Mouse (Mus musculus) forebrain, embryonic 12.5 days (tissue): ENCODE measurements around the gene Stoml1. TPM values are rescaled to one million over a fixed set of nuclear protein-coding genes. Genes with fewer than 3 reads are reported as not detected.

Source experiments
- ATAC-seq: fragments of 200-750 bp; cut with Nextera tagmentation; 2 replicates; pipeline ENCODE4 v1.8.0; 2017; ENCODE audit warnings: moderate TSS enrichment; ENCODE audit not compliant: low FRiP score
- H3K27ac ChIP-seq: fragments of 300-500 bp; sonication (generic); 2 replicates; pipeline ENCODE4 v1.5.1; 2016; ENCODE audit warnings: mild to moderate bottlenecking
- H3K27me3 ChIP-seq: fragments of 300-500 bp; sonication (generic); 2 replicates; pipeline ENCODE4 v1.6.1; 2016; ENCODE audit warnings: mild to moderate bottlenecking
- H3K36me3 ChIP-seq: fragments of 300-500 bp; sonication (generic); replicated peaks from 2 replicates; pipeline ENCODE4 v1.6.1; 2016; ENCODE audit warnings: mild to moderate bottlenecking
- H3K4me1 ChIP-seq: fragments of 300-500 bp; sonication (generic); 2 replicates; pipeline ENCODE4 v1.6.1; 2016
- H3K4me2 ChIP-seq: fragments of 300-500 bp; sonication (generic); 2 replicates; pipeline ENCODE4 v1.6.1; 2016; ENCODE audit warnings: mild to moderate bottlenecking, moderate library complexity
- H3K4me3 ChIP-seq: fragments of 300-500 bp; sonication (generic); replicated peaks from 2 replicates; pipeline ENCODE4 v1.5.1; 2016; ENCODE audit warnings: mild to moderate bottlenecking
- H3K9ac ChIP-seq: fragments of 300-500 bp; sonication (generic); 2 replicates; pipeline ENCODE4 v1.6.1; 2016; ENCODE audit warnings: mild to moderate bottlenecking
- H3K9me3 ChIP-seq: fragments of 300-500 bp; sonication (generic); 2 replicates; pipeline ENCODE4 v1.6.1; 2016
- WGBS: fragments of 180-500 bp; shearing (Covaris S2); methylation state at CpG from one replicate; pipeline ENCODE4 v1.1.7; 2016; 5-methylcytosine and 5-hydroxymethylcytosine counted together
- polyA plus RNA-seq: library from polyadenylated mRNA; unstranded; fragments of >200 nt; fragmentation: Nextera tagmentation; extraction: Ambion mirVana; gene quantifications from 2 replicates; pipeline ENCODE4 v1.2.1, GENCODE M21; 2016

Gene Stoml1
- polyA plus RNA-seq, 1 experiment from 2014 or later = 53.3 TPM

DNA sequence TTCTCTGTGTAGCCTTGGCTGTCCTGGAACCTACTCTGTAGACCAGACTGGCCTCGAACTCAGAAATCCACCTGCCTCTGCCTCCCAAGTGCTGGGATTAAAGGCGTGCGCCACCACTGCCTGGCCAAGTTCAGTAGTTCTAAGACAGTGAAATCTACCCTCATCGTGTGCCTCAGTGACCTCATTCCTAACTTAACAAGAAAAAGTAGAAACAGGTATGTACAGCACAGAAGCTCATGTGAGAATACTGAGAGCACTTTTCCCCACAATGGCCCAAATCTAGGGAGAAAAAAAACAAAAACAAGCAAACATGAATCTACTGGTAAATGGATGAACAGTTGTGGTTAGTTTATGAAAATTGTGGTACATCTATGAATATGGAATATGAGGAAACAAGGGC is 25.3 kb downstream of the Stoml1 start:
- H3K4me1 ChIP-seq = 0 out of 2 replicates have a peak, but pooled peaks cover 7% of the 10 kb centered on the region
- no peak overlapping the region for H3K4me2 ChIP-seq
- no peaks in the 10 kb centered on the region for H3K27me3 ChIP-seq
- no peak for ATAC-seq
- no peaks in the 10 kb centered on the region for H3K36me3 ChIP-seq
- H3K27ac ChIP-seq = no peak overlapping the region
- no peak overlapping the region for H3K4me3 ChIP-seq
- no peak overlapping the region for H3K9ac ChIP-seq
- 89% methylated on average over 4 of the region's 4 CpGs for WGBS
- no peaks in the 10 kb centered on the region for H3K9me3 ChIP-seq

DNA sequence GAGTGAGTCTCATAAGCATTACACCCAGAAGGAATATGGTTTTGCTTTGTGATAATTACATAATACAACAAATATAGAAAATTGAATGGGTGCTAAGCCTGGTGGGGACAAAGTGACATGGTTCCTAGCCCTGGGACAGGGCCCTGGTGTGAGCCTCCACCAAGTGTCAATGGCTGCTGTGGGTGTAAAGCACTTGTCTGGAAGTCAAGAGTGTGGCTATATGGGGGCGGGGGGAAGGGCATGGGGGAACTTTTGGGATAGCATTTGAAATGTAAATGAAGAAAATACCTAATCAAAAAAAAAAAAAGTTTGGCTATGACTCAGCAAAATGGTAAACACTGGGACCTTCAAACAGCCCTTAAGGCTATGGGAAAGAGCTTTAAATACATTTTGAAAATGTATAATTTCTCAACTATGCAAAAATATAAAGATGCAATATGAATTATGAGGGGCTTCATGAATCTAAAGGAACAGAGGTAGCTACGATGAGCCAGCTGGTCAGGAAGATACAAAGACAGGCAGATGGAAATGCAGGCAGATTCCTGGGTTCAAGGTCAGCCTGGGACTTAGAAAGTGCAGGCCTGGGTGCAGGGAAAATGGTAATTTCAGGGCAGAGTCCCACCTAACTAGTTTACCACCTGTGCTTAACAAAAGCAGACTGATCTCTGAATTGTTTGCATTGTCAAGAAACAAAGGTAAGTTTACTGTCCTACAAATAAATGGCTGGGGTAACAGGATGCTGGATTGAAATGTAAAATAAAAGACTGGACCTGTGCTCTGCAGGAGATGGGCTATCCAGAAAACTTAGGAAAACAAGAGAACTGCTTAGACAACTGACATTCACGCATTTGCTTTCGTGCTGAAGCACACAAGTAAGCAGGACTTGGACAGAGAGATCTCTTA is 26.1 kb downstream of the Stoml1 start:
- Histone ChIP-seq H3K9ac (no peak overlapping the region), H3K27me3 (no peaks in the 10 kb centered on the region), H3K27ac (no peak overlapping the region), H3K4me2 (no peak overlapping the region), H3K4me3 (no peak overlapping the region), H3K36me3 (no peaks in the 10 kb centered on the region), H3K9me3 (no peaks in the 10 kb centered on the region), H3K4me1 (0 out of 2 replicates have a peak, but pooled peaks cover 7% of the 10 kb centered on the region)
- WGBS = 39% methylated on average over 4 of the region's 4 CpGs
- ATAC-seq = no peak

DNA sequence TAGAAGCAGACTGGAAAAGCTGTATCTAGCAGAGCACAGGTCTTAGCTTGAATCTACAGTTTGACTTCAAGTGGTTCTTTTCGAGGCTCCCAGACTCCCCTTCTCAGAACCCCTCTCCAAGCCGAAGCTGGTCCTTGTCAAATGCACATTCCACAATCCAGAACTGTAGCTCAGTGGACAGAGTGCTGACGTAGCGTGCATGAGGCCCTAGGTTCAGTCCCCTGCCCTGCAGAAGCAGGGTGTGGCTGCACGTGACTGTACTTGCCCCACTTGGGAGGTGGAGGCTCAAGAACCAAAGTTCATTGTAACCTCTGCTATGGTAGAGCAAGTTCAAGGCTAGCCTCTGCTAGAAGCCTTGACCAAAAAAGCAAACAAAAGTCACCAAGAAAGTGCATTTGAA is 26.8 kb downstream of the Stoml1 start:
- Histone ChIP-seq H3K9me3 (no peaks in the 10 kb centered on the region), H3K9ac (no peak overlapping the region), H3K27me3 (no peaks in the 10 kb centered on the region), H3K4me1 (0 out of 2 replicates have a peak, but pooled peaks cover 7% of the 10 kb centered on the region), H3K27ac (no peak overlapping the region), H3K36me3 (no peaks in the 10 kb centered on the region), H3K4me3 (no peak overlapping the region), H3K4me2 (no peak overlapping the region)
- WGBS = 67% methylated on average over 5 of the region's 5 CpGs
- no peak for ATAC-seq

DNA sequence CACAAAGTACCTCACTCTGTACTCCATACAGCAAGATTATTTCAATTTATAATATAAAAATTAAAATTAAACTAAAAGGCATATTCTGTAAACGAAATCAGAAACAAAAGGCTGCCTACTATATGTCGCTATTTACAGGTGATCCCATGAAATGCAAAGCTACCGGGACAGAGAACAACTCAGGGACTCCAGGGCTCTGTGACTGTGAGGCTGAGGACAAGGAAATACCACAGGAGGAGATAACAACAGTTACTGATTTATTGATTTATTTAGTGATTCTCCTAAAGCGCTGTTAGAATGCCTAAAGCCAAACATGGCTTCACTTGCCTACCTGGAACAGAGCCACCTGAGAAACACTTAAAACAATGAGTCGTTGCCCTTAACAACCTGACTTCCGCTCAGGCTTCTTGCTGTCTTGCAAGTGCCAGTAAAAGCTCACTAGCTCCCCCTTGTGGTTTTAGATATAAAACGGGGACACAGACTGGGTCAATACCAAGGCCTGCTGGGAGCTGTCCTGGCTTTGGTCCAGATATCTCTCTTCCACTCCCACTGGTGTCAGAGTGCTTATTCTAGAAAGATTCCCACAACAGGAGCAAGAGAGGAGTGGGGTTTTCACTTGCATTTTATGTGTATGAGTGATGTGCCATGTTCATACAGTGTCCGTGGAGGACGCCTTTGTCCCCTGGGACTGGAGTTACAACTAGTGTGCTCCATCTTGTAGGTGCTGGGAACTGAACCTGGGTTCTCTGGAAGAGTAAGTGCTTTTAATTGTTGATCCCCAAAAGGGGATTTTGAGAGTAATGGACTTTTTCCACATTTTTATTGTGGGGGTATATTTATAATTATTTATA is 27.5 kb downstream of the Stoml1 start:
- H3K4me1 ChIP-seq = 0 out of 2 replicates have a peak, but pooled peaks cover under 1% of the 10 kb centered on the region
- no peaks in the 10 kb centered on the region for H3K27me3 ChIP-seq
- H3K4me2 ChIP-seq = no peak overlapping the region
- no peaks in the 10 kb centered on the region for H3K36me3 ChIP-seq
- ATAC-seq = 0 out of 2 replicates have a peak, but pooled peaks have one; percentile 41
- no peak overlapping the region for H3K27ac ChIP-seq
- H3K9ac ChIP-seq = no peak overlapping the region
- 40% methylated on average over 9 of the region's 9 CpGs for WGBS
- H3K4me3 ChIP-seq = no peak overlapping the region
- no peaks in the 10 kb centered on the region for H3K9me3 ChIP-seq

DNA sequence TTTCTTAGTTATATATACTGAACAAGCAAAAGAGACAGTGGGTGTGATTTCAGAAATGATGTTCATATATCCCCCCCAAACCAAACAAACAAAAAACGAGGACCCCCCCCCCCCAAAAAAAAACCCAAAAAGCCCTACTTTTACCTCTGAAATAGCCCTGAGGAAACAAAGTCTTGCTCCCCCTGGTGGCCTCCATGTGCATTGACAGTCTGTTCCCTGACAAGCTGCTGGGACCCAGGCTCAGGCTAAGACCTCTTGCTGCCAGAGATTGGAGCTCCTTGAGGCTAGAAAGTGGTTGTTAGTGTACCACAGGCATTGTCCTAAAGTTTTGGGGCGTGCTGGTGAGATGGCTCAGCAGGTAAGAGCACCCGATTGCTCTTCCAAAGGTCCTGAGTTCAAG is 28.6 kb downstream of the Stoml1 start:
- Histone ChIP-seq H3K9ac (no peak overlapping the region), H3K4me3 (no peak overlapping the region), H3K9me3 (no peaks in the 10 kb centered on the region), H3K4me2 (no peak overlapping the region), H3K27ac (no peak overlapping the region), H3K27me3 (no peaks in the 10 kb centered on the region), H3K4me1 (no peaks in the 10 kb centered on the region), H3K36me3 (no peaks in the 10 kb centered on the region)
- ATAC-seq = no peak
- WGBS = 51% methylated on average over 3 of the region's 3 CpGs

DNA sequence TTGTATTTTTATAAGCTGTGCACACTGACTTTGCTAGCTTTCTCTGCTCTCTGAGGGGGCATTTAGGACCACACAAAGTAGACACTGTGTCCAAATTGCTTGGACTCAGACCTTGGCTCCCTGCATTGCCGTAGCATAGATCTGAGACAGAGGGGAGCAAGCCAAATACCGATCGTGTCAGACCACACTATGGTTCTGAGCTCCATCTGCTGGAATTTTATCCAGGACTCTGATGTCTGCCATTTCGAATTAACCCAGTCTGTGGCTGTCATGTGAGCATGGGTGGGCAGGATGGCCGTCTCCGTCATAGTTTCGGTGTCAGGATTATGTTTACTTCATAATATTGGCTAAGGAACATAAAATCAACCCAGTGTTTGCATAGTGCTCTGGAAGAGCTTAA is 30.5 kb downstream of the Stoml1 start:
- 85% methylated on average over 7 of the region's 7 CpGs for WGBS
- Histone ChIP-seq H3K4me3 (no peak overlapping the region), H3K4me2 (no peak overlapping the region), H3K9me3 (no peaks in the 10 kb centered on the region), H3K36me3 (no peaks in the 10 kb centered on the region), H3K4me1 (no peaks in the 10 kb centered on the region), H3K27me3 (no peaks in the 10 kb centered on the region), H3K27ac (no peak overlapping the region), H3K9ac (no peak overlapping the region)
- no peak for ATAC-seq

DNA sequence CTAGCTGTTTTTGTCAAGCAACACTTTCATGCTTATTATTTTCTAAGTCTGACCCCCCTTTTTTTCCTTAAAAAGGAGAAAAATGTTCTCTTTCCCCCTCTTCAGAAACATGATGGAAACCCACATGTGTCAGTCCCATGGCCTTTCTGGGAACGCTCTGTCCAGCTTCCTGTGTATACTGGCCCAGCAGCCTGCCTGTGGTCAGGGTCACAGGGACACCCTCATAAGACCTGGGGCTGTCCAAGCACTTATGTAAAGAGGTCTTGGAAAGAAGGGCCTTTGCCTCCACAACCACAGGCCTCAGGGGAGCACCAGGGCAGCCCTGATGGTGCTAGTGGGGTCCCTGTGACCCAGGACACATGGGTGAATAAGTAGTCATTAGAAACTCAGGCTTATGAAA is 36.1 kb downstream of the Stoml1 start:
- H3K36me3 ChIP-seq = no peaks in the 10 kb centered on the region
- no peak for ATAC-seq
- H3K4me3 ChIP-seq = no peak overlapping the region
- no peaks in the 10 kb centered on the region for H3K4me1 ChIP-seq
- 90% methylated on average over 1 of the region's 1 CpGs for WGBS
- H3K9ac ChIP-seq = no peak overlapping the region
- no peak overlapping the region for H3K4me2 ChIP-seq
- H3K27me3 ChIP-seq = no peaks in the 10 kb centered on the region
- H3K9me3 ChIP-seq = no peaks in the 10 kb centered on the region
- H3K27ac ChIP-seq = no peak overlapping the region

DNA sequence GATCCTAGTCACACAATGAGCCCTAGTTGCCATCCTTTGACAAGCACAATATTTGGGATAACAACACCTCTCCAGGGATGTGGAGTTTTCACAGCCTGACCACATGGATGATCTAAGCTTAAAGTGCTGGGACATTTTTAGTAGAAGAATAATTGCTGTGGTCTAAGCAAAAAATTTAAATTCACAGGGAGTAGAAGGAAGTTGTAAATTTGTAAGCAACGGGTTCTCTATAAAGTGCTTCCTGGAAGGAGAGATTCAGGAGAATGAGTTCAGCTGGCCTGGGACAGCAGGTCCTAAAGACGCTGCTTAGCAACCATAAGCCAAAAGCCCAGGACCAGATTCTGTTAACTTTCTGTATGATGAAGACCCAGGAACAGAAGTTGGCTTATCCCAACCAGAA is 36.9 kb downstream of the Stoml1 start:
- Histone ChIP-seq H3K9me3 (no peaks in the 10 kb centered on the region), H3K9ac (no peak overlapping the region), H3K4me1 (no peaks in the 10 kb centered on the region), H3K36me3 (no peaks in the 10 kb centered on the region), H3K27me3 (no peaks in the 10 kb centered on the region), H3K27ac (no peak overlapping the region), H3K4me2 (no peak overlapping the region), H3K4me3 (no peak overlapping the region)
- 95% methylated on average over 2 of the region's 2 CpGs for WGBS
- ATAC-seq = no peak

DNA sequence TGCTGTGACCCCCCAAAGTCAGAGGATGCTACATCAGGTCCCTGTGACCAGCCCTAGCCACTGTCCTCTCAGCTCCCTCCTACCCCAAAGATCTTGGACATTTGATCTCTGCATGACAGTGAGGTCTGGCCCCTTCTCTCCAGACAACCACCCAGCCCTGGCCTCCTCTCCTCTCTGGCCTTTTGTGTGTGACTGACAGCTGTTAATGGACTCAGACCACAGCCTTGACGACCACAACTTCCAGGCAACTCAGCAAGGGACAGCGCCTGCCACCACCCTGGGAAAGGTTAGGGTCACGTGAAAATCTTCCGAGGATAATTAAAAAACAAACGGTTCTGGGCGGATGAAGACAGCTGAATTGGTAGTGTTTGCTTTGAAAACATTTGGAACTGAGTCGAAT is 41.6 kb downstream of the Stoml1 start:
- H3K27me3 ChIP-seq = no peaks in the 10 kb centered on the region
- H3K36me3 ChIP-seq = no peaks in the 10 kb centered on the region
- no peak overlapping the region for H3K9ac ChIP-seq
- H3K4me2 ChIP-seq = no peak overlapping the region
- H3K27ac ChIP-seq = no peak overlapping the region
- H3K9me3 ChIP-seq = no peaks in the 10 kb centered on the region
- H3K4me1 ChIP-seq = peaks cover 12% of the 10 kb centered on the region
- ATAC-seq = no peak
- H3K4me3 ChIP-seq = no peak overlapping the region
- 68% methylated on average over 7 of the region's 7 CpGs for WGBS

DNA sequence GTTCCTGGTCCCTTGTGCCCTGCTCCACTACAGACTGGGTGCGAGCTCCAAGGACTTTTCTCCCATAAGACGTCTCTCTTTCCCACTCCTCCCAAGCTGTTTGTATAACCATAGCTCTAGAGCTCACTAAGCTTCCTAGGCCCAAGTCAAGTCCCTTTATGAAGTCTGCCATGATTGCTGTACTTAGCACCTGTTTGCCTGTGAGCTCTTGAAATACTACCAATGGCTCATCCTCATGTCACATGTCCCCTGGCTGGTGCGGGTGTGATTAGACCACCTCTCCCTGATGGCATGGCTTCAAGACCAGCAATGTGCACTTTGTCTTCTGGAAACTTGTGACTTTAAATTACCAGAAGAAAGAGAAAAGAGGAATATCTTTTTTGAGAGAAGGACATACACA is 42.4 kb downstream of the Stoml1 start:
- H3K4me2 ChIP-seq = no peak overlapping the region
- H3K27me3 ChIP-seq = no peaks in the 10 kb centered on the region
- H3K9ac ChIP-seq = no peak overlapping the region
- H3K27ac ChIP-seq = no peak overlapping the region
- no peak overlapping the region for H3K4me3 ChIP-seq
- H3K36me3 ChIP-seq = no peaks in the 10 kb centered on the region
- WGBS = 94% methylated on average over 3 of the region's 3 CpGs
- no peaks in the 10 kb centered on the region for H3K9me3 ChIP-seq
- H3K4me1 ChIP-seq = peaks cover 12% of the 10 kb centered on the region
- no peak for ATAC-seq

DNA sequence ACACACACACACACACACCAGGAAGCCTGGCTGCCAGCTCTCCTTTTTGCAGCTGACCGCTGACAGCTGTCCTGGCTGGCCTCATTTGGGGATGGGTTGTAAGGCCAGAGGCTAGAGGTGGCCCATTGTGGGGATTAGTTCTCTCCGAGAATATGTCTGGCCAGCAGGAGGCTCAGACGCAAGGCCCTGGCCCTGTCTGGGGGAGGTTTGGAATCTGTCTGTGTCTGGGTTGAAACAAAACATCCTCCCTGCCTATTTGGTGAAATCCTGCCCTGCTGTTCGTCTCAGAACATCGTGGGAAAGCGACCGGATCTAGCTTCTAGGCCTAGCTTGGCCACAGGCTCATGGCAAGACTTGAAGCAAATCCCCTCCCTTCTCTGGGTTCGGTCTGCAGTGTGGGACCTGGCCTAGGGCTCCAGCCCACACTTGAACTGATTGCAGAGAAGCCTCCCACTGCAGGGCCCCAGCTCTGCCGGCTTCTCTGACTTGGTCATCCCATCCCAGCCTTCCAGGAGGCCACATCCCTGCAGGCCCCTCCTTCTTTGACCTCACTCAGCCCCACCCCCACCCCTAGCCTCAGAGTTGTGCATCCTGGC is 42.9 kb downstream of the Stoml1 start:
- Histone ChIP-seq H3K27ac (peak overlapping the region; percentile 67), H3K9ac (no peak overlapping the region)
- WGBS = 17% methylated on average over 9 of the region's 9 CpGs

DNA sequence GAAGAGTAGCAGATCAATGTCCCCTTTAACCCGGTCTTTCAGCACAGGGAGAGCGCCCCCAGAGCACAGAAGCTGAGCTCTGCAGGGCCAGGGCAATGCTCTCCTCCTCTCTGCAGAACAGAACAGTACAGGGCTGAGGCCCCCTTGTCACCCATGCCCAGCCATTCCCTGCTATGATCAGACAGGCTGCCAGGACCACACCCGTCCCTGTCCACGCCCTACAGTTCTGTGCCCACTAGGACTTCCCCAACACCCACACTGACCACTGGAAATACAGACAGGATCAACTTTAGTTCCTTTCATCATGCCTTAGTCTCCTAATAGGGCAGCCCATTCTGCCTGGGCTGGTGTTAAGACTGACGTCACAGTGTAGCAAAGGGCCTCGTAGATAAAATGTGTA is 44.1 kb downstream of the Stoml1 start:
- H3K4me2 ChIP-seq = no peak overlapping the region
- 88% methylated on average over 6 of the region's 6 CpGs for WGBS
- ATAC-seq = no peak

More for the DNA sequence above, 42.9 kb downstream of the Stoml1 start:
- Histone ChIP-seq H3K4me2 (no peak overlapping the region), H3K27me3 (no peaks in the 10 kb centered on the region), H3K36me3 (no peaks in the 10 kb centered on the region), H3K9me3 (no peaks in the 10 kb centered on the region), H3K4me1 (peaks cover 12% of the 10 kb centered on the region), H3K4me3 (no peak overlapping the region)
- ATAC-seq = no peak

More for the DNA sequence above, 44.1 kb downstream of the Stoml1 start:
- H3K9ac ChIP-seq = no peak overlapping the region
- no peaks in the 10 kb centered on the region for H3K9me3 ChIP-seq
- H3K27me3 ChIP-seq = no peaks in the 10 kb centered on the region
- H3K36me3 ChIP-seq = no peaks in the 10 kb centered on the region
- no peak overlapping the region for H3K4me3 ChIP-seq
- no peak overlapping the region for H3K27ac ChIP-seq
- H3K4me1 ChIP-seq = peaks cover 12% of the 10 kb centered on the region
